Mouse (Mus musculus) urinary bladder, postnatal 10 days (tissue): ENCODE measurements around the gene Wnt7a.

Source experiments
- DNase-seq: peaks from one replicate; pipeline ENCODE4 v3.0.0; 2022; ENCODE audit warnings: low spot score

Wnt7a gene

GRCm38 (mm10) chr6:91339612-91340246 lies 71.4 kb downstream of the Wnt7a start:
- DNase-seq, result no peak

GRCm38 (mm10) chr6:91335470-91335869 lies 75.7 kb downstream of the Wnt7a start:
- no peak for DNase-seq

- DNase-seq, result no peak
Measured at GRCm38 (mm10) chr6:91331886-91332285, 79.3 kb downstream of the Wnt7a start.

DNA sequence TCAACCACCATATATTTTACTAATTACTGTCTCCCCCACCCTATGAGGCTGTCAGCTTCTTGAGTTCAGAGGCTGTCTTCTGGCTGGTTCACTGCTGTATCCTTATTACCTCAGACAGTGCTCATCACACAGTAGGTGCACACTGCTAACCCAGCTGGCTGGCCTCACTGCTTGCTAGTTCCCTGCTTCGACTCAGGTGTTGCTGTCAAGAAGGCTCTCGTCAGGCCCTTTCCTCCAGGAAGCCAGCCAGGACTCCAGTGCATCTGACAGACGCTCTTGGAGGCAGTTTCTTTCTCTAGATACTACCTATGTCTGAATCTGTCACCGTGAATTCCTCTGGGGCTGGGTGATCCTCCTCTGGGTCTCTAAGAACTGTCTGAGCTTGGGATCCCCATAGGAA lies 85.6 kb downstream of the Wnt7a start:
- no peak for DNase-seq

- no peak for DNase-seq
Measured at GRCm38 (mm10) chr6:91324752-91325151, 86.4 kb downstream of the Wnt7a start.

GRCm38 (mm10) chr6:91322001-91322772 lies 89.0 kb downstream of the Wnt7a start:
- DNase-seq, result no peak
